Mouse (Mus musculus) NIH3T3 (cell line): ENCODE measurements at regions not wholly inside any gene's neighbourhood (a gene's known extent, or its start where the extent isn't known, plus 50 kb on each side); places are given as distances from the start of the nearest gene placed in this dataset.

ENCODE experiments used
- DNase-seq: peaks from one replicate; pipeline ENCODE4 v3.0.0-alpha.2; 2012; ENCODE audit warnings: low read depth

DNA sequence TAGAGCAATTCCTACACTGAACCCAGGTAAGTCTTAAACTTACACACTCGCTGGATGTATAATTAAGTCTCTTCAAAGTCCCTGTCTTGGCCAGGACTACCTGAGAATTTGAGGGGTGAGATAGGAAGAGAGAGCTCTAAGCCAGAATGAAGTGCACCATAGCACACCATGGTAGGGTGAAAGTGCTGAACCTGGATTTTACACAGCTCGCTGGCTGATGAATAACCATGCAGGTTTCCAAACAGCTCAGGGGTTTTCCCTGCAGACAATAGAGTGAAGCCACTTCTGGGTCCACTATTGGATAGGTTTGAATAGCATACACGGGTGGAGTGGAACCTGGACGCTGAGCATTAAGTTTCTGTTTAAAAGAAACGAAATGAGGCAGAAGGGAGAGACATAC lies 180.7 kb upstream of the Plxna2 start:
- no peak for DNase-seq

DNA sequence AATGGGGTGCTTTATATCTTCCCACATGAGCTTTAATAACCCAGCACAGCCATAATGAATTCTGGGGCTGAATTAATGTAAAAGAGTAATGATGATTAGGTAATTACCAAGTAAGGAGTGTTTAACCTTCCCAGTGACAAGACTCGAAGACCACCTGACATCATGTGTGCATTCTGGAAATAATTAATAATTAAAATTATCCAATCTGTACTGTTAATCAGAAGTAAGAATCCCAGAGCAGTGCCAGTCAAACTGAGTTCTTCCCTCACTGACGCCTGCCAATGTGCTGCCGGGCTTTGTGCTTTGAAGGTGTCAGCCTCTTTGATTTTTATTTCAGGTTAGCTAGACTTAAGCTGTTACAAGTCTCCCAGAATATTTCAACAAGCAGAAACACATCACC lies 183.0 kb upstream of the Plxna2 start:
- DNase-seq: no peak

DNA sequence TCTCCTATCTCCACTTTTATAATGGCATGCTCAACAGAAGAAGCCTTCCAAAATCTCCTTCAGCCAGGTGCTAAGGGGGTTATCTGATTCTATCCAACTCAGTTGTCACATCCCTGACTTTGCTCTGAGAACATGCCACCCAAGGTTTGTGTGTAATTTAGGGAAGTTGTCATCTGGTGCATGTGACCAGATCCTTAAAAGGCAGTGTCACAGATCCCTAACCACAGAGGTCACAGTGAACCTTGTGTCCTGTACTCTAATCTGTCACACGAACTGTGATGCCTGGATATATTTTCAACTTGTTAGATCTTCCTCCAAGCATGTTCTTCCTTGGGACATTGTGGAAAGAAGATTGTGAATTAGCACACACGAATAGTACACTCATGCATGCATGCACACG lies 189.4 kb upstream of the Plxna2 start:
- no peak for DNase-seq

DNA sequence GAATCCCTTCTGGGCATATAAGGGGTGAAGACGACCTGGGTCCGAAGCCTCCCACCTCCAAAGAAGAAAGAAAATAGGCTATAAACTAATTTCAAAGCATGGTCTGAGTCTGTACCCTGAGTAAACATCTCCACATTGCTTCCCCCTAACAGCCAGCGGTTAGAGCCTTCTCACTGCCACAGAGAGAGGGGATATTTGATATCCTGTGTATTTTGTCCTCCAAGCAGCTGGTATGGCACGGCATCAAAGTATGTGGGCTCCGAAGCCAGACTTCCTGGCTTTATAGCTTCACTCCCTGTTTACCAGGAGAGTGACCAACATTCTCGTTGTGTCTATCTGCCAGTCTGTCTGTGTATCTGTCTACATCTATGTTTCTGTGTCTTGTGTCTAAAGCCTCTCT lies 191.7 kb upstream of the Plxna2 start:
- DNase-seq: no peak

DNA sequence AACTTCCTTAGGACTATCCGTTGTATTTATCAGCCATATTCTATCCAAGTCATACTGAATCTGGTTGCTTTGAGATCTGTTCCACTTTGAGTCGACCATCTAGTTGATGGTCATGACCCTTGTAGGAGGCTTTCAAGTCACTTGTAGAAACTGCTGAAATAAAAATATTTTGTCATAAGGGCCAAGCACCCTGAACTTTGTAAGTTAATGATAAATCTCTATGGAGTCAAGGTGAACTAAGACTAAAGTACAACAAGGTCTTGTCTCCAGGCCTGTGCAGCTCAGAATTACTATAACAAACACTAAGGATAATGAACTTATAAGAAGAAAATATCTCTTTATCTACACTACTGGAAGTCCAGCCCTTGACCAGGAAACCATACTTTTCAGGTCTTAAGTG lies 193.8 kb upstream of the Plxna2 start:
- DNase-seq: no peak

DNA sequence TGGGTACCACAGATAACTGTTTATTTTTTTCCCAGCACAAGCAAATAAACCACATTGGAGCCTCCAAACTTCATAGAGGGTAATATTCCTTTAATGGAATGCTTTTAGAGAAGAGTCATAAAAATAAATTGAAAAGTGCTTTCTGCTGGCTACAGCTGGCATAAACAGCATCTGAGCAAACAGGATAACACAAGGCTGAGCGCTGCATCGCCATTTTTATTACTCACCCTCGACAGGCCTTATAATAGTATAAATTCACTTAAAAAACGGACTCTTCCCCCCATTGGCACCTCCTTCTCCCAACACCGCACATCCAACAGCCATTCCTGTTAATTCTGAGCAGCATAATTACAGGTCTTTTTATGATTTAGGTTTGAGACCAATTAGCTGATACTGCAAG lies 205.8 kb upstream of the Plxna2 start:
- DNase-seq: no peak

DNA sequence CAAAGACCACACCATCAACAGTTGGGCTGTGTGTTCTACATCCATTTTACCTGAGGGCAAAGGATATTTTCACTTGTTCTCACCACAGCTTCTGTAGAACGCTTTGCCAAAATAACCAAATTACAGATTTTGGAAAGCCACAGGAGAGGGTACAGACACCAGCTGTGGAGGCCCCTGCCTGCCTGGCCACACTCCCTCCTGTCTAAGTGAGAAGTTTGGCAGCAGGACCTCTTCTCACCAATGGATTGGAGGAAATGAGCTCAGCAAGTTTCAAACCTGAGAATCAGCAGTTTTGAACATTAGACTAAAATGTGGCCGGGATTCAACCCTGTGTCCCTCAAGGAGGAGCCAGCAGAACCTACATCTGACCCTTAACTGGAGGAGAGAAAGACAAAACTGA lies 206.2 kb upstream of the Plxna2 start:
- no peak for DNase-seq

DNA sequence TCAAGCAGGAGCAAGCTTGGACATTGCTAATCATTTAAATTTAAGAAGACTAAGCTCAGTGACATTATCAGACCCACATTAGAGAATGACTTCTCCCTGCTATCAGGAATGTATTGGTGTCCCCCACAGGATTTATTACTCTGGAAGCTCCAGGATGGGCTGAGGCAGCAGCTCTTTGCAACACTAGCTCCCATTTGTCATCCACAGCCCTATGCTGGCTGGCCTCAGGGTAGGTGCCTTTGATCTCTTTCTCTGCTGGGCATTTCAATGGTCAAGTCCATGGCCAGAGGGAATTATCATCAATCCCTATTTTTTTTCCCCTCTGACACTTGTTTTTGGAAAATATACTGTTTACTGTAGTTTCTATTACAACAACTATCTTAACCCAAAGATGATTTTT lies 218.7 kb upstream of the Plxna2 start:
- no peak for DNase-seq

DNA sequence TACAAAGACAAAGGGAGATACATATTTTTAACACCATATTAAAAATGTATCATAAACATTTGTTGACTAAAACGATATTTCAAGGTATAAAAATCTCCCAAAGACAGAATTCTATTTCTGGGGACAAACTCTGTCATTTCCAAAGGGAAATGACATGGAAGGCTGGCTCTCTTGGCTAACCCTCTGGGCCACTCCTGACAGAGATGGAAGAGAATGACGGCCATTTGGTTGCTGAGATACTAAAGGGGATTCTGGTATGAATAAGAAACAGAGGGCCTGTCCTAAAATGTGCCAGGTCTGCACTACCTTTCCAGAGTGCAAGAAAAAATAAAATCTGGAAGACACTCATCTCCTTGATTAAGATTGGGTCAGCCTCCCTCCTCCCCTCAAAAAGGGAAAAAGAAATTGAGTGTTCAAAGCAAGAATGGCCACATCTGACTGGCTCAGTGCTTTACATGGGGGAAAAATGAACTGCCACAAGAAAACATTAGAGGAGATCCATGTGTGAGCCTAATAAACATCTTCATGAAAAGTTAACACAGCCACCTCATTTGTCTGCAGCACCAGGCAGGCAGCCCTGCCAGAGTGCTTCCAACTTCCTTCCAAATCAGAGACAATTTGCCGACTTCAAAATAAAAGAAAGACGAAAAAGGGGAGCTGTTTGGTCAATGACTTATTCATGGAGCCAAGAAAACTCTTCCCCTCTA lies 221.1 kb upstream of the Plxna2 start:
- no peak for DNase-seq

DNA sequence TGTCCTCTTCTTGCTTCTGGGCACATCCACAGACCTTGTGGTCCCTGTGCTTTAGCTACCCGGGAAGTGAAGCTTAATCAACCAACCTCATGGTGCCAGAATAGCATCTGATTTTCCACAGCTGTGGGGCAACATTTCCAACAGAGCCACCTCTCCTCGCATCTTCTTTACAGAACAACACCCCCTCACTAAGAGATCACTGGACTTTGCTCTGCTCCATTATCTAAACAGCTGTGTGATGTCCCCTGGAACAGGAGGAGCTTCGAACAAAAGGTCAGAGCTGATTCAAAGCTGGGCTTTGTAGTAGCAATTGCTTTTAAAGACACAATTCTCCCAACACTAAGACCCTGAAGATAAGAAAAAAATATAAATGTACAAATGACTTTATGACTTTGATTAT lies 224.3 kb upstream of the Plxna2 start:
- DNase-seq: no peak

DNA sequence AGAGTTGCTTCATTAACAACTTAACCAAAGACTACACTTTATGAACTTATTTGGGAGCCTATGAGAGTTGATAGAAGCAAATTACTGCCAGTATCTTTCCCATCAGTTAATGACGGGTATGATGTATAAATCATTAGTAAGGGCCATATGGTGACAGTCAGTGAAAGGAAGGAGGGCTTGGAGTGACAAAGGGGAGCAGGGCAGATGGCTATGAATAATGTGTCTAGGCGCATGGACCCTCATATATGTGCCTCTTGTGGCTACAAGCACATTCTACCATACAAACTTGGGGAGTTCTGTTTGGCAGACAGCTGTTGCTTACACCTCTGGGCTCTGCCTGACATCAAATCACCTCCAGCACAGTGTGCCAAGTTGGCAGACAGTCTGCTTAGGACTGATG lies 227.8 kb upstream of the Plxna2 start:
- DNase-seq: no peak

DNA sequence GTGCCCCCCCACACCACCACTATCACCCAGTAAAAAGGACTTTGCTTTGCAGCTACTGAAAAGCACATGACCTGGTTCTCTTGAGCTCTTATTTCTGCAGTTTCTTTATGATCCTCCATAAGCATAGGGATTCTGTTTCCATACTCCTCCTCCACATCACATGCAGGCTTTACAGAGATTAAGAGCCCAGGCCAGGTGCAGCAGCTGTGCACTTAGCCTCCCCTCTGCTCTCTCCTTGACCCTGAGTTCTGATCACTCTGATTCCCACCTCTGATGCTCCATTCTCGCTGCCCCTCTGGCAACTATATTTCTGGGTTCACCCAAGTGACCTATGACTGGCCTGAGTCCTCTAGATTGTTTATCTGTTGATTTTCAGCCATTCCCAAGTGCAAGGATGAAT lies 239.9 kb upstream of the Plxna2 start:
- DNase-seq: no peak

DNA sequence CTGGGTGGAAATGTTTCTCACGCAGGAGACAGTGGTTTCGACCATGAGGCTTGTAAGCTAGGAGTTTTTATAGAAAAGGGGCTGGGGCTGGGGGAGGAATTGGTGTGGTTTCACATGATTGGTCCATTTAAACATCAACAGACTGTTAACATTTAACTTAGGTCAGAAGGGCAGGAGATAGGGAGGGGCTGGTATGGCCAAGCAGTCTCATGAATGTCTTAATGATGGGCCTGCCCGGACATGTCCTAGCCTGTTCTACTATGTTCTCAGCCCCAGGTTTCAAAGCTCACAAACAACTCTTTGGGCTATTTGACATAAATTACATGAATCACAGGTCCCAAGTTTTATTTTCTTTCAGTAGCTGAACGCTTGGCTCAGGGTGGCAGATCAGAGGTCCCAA lies 244.5 kb upstream of the Plxna2 start:
- peak; percentile 5 for DNase-seq

DNA sequence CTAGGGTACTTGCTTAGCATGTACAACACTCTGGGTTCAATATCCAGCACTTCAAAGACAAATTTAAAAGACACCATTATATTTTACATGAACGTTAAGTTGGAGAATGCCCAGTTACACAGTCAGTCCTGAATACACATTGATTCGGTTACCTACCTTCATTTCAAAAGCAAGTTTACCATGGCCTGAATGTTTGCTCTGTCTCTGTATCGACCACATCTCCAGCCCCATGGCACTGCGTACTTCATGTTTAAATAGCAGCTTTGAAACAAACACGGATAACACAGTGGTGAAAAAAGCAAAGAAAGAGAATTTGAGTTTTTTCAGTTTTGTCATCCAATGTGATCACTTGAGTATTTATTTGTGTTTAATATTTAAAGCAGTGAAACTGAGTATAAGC lies 254.1 kb upstream of the Plxna2 start:
- no peak for DNase-seq

DNA sequence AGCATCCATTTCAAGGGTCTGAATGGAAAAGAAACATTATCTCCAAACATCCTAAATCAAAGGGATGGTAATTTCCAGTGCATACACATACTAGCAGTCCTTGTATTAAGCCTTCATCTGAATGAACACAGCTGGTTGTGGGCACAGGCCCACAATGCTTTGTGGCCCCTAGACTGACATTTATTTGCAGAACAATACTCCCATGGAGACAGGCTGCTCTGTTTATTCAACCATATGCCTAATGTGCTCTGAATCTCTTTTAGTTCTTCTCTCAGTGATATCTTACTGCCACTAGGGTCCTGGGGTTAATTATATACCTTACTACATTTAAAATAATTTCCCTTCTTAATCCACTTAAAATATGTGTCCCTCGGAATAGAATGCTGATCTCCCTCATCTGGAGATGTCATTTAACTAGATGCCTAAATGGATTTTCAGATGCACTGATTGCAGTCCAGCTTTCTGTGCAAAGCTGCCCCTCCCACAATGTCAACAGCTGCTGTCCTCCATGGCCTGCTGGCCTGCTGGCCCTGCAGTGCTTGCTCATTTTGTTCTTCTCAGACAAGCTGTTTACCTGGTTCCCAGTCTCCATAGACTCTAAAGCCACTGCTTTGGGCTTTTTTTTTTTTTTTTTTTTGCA lies 254.8 kb upstream of the Plxna2 start:
- no peak for DNase-seq

DNA sequence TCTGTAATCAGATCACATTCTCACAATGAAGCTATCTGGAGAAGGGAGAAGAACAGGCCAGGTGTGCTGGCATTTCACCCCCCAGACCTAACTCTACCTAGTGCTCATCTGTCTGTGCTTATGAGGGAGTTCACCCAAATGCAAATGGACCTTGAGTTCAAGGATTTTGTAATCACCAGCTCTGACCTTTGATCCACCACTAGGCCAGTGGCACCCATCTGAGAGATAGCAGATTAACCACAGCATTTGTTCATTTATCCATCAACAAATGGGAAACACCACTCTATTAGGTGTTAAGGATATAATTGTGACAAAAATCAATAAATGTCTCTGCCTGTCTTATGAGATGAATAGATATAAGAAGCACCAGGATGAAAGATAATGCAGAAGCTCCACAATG lies 255.7 kb upstream of the Plxna2 start:
- DNase-seq: no peak

DNA sequence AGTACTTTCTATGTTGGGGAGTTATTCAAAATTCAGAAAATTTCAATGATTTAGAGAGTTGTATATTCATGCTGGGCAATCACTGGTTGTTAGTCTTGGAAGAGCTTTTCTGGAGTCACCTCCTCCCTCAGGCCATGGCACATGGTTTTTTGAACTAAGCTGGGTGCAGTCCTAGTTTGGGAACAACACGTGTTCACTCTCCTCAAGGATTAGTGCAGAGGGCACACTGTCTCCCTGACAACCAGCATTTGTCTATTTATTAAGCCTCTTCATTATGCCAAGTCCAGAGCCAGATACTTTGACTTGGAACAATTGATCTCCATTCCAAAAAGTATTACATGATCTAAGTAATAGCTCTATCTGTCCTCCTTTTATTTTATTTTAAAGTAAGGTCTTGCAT lies 256.7 kb upstream of the Plxna2 start:
- DNase-seq: no peak

DNA sequence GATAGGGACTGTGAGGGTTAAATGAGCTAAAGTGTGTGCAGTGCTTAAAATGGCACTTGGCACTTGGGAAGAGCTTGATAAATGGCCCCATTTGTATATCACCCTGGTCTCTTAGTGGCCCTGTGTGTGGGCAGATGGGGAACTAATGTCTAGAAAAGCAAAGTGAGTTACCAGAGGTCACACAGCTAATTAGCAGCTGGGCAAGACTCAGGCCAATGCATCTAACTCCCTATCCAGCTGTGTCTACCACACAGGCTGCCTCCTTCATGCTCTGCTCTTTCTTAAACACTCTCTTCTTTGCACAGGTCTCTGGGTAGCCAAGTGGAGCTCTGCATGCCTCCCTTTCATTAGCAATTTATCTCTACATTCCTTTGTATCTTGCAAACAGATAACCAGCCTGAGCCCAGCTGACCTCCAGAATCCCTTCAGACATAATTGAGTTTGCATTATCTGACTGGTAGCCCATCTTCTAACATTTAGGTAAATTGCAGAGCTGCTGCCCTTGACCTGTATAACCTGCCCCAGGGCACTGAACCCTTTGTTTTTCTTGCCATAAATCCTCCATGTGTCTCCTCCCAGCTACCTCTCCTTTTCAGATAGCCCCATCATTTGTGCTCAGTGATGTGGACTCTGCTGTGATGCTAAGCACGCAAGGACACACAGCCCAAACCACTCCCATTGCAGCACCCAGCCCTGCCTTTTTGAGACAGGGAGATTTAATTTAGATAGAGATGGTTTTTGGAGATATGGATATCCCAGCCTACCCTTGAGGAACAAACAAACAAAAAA lies 263.5 kb upstream of the Plxna2 start:
- DNase-seq: no peak

DNA sequence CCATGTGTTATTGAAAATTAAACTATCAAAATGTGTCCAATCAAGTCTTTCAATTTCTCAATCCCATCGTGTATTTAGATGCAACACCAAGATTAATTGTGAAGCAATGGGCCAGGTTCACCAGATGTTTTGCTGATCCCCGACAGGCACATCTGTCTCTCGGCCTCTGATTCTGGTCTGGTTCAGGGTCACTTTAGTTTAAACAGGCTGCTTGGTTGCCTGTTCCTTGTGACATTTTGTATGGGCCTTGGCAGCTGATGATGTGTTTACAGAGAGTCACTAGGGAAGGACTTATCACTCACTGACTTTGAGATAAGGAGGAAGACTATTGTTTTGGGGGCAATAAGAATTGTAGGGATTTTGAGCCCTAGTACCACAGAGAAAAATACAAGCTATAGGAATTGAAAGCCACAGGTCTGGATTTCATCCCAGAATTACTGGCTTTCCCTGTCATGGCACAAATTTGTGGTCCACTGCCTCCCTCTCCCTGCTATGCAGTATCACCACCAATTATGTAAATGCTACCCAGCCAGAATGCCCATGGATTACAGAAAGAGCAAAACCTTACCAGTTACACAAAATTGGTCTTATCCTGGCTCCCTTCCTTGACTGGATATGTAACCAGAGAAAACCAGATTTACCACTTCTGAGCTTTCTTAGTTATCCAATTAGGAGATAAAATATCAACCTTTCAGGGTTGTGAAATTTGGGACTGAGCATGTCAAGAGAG lies 272.5 kb upstream of the Plxna2 start:
- no peak for DNase-seq

DNA sequence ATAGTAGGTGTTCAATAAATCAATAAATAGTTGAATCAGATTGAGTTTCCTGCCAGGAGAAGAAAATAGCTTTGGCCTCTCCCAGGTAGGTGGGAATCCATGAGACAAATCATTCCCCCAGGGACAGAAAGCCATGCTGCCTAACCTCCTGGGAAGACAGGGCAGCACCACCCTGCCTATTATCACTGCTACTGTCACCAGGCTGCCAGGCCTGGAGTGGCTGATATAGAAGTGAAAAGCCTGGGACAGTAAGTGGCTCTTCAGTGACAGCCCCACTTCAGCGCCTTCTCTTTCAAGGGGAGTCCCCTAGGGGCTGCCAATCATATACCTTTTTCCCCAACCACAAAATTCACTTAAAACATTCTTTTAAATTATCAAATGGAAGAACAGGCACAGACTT lies 275.4 kb upstream of the Plxna2 start:
- DNase-seq: no peak

DNA sequence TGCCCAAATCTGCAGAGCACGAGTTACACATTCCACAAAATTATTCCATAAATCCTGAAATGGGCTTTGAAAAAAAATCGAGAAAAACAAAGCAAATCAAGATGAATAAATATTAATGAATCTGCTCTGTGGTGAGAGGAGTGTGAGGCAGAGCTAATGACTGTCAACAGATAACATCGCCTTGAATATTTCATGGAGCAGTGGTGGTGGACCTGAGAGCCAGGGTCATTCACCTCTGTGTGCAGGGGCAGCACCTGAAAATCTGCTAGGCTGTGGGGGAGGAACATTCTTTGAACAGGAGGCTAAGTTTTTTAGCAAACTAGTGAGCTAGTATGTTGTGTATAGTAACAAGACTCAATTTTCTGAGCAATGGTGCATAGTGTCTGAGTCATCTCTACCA lies 276.3 kb upstream of the Plxna2 start:
- no peak for DNase-seq

DNA sequence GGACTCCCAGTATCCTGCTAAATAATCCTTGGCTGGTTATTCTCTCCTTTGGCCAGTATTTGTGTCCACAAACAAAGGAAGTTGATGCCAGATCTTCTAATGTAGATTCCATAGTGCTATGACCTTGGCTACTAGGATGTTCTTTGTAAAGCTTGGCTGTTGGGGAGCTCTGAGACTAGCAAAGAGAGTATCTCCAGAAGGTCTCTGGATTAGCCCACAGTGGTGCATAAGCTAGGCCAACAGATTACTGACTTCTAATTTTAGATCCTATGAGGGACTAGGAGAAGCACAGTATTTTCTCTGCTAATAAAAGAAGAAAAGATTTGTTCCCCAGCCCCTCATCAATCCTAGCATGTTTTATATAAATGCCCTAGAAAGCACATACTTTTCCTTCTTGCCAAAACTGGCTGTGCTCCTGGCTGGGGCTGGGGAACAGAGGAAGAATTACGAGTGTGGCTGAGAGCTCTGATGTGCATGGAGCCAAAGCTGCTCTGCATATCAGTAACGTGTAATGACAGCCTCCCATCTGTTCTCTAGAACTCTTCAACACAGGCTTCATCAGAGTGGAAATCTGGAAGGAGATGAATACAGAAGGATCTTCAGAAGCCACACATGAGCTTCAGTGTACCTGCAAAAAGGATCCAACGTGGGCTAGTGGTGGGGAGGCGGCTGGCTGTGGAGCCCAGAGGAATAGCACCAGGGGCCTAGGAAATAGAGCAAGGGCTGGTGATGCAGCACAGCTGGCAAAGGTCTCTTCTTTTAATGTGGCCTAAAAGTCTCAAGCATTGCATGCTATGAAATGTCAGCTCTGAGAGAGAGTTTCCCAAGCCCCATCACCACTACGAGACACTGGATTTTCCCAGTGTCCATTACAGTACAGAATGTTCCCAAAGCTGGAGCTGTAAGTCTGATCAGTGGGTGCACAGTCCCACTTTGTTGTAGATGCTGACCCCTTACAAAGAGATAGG lies 283.0 kb upstream of the Plxna2 start:
- DNase-seq: no peak
